Mouse (Mus musculus): ENCODE measurements around the gene Ak1. TPM values are rescaled to one million over a fixed set of nuclear protein-coding genes. Genes with fewer than 3 reads are reported as not detected.

Gene Ak1
- total RNA-seq, 1 experiment: 90.8 TPM

DNA sequence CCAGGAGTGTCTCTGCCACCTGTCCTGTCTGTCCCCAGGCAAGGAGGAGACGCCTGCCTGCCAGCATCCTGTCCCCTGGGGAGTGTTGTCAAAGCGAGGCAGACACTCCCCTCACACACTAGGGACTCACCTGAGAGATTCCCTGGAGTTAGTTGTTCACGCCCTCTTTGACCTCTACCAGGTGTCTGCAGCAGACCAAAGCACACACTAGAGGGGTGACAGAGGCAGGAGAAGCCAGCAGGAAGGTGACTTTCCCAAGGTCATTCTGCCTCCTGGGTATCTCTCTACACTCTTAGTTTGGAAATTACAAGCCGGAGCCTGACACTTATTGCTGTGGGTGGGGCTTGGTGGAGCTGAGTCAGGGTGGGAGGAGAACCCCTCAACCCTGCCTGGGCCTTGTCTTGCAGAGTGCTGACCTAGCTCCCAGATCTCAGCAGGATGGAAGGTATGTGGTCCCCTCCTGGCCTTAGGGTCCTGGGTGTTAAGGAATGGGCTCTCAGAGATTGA is 6.5 kb downstream of the Ak1 start:
- Histone ChIP-seq H3K4me1 (ENCODE audit: control insufficient read depth in 2 of 2, insufficient read depth in 2 of 2, low read length in 2 of 2, poor library complexity in 1 of 2) (peaks cover 1 to 42% of the 10 kb centered on the region in 2 experiments), H3K9me3 (ENCODE audit: control insufficient read depth, insufficient read depth, low read depth, low read length) (no peaks in the 10 kb centered on the region), H3K4me3 (ENCODE audit: insufficient read depth in 1 of 2, low read depth in 1 of 2, low read length in 2 of 2, poor library complexity in 1 of 2, severe bottlenecking in 1 of 2) (peak overlapping the region; percentile 4 to 71; a peak in 3 of 4 replicates), H3K36me3 (ENCODE audit: control insufficient read depth, insufficient read depth, low read length, poor library complexity, severe bottlenecking) (peaks cover 11% of the 10 kb centered on the region), H3K9ac (ENCODE audit: insufficient read depth, low read depth, low read length, poor library complexity, severe bottlenecking) (peak overlapping the region; percentile 62), H3K27ac (ENCODE audit: insufficient read depth, low read depth, low read length, poor library complexity, severe bottlenecking) (peak overlapping the region; percentile 77; the same call in 1 of the 2 replicates)
- TF ChIP-seq MAFK (IDR thresholded peaks at IDR 0.05; ENCODE audit: insufficient read depth, low read depth, low read length): peak; percentile 59
- TF ChIP-seq HCFC1 (IDR thresholded peaks at IDR 0.05; ENCODE audit: borderline replicate concordance, insufficient read depth, low read length): no peak
- in situ Hi-C loops (cut with MboI; ENCODE audit: low sequenced_read_pairs in 2 of 2, unreplicated experiment in 2 of 2): no loop called here
- DNase-seq (ENCODE audit: low read depth, low spot score): no peak

DNA sequence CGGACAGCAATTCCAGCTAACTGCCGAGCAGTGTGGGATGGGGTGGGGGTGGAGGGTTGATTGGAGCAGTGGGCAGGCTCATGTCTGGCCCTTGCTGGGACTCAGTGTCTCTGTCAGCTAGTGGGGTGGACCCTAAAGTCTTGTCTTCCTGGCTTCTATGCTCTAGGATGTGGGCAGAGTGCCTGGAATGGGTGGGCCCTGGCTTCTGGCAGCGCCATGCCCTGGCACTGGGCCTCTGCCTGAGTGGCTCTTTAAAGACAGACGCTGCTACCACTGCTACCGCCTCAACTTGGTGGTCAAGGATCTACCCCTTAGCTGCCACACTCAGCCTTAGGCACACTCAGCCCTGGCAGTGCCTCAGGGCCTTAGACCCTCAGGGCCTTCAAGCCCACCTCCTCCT is 7.2 kb downstream of the Ak1 start:
- Histone ChIP-seq H3K4me3 (ENCODE audit: insufficient read depth in 1 of 2, low read depth in 1 of 2, low read length in 2 of 2, poor library complexity in 1 of 2, severe bottlenecking in 1 of 2) (peak overlapping the region; percentile 4 to 71; a peak in 3 of 4 replicates), H3K4me1 (ENCODE audit: control insufficient read depth in 2 of 2, insufficient read depth in 2 of 2, low read length in 2 of 2, poor library complexity in 1 of 2) (peaks cover 1 to 42% of the 10 kb centered on the region in 2 experiments), H3K9me3 (ENCODE audit: control insufficient read depth, insufficient read depth, low read depth, low read length) (no peaks in the 10 kb centered on the region), H3K27ac (ENCODE audit: insufficient read depth, low read depth, low read length, poor library complexity, severe bottlenecking) (peak overlapping the region; percentile 77), H3K36me3 (ENCODE audit: control insufficient read depth, insufficient read depth, low read length, poor library complexity, severe bottlenecking) (peaks cover 17% of the 10 kb centered on the region), H3K9ac (ENCODE audit: insufficient read depth, low read depth, low read length, poor library complexity, severe bottlenecking) (peak overlapping the region; percentile 62)
- no peak for DNase-seq (ENCODE audit: low read depth, low spot score)
- TF ChIP-seq CHD2 (IDR thresholded peaks at IDR 0.05; ENCODE audit: low read depth, low read length) (no peak), HCFC1 (IDR thresholded peaks at IDR 0.05; ENCODE audit: borderline replicate concordance, insufficient read depth, low read length) (no peak), MAFK (IDR thresholded peaks at IDR 0.05; ENCODE audit: insufficient read depth, low read depth, low read length) (no peak), ZNF384 (IDR thresholded peaks at IDR 0.05; ENCODE audit: low read depth, low read length) (no peak), ZC3H11A (IDR thresholded peaks at IDR 0.05; ENCODE audit: borderline replicate concordance, low read depth, low read length) (no peak)
- in situ Hi-C loops (cut with MboI; ENCODE audit: low sequenced_read_pairs in 2 of 2, unreplicated experiment in 2 of 2): no loop called here

DNA sequence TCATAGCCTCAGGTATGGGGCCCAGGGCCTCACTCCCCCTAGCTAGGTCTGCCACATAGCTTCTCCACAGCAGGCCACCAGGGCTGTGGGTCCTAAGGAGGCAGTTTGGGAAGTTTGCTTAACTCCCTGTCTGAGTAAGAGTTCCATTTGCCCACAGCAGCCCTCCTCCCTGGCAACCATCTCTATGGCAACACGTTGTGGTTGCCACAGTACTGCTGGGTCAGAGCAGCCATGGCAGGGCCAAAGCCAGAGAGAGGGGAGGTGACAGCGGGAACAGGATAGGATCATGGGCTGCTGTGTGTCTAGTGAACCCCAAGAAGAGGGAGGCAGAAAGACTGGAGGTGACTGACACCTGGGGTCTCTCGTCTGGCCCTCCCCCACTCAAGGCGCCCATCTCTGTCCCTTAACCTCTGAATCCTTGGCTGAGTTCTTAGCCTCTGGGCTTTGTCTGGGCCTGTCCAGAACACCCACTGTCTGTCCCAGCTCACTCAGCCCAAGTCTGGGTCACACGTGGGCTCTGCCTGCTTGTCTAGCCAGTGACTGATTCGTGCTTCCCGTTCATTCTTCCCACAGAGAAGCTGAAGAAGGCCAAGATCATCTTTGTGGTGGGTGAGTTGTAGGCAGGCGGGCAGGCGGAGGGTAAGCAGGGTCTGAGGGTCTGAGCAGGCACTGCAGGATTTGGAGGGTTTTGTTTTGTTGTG is 7.9 kb downstream of the Ak1 start:
- Histone ChIP-seq H3K9me3 (ENCODE audit: control insufficient read depth, insufficient read depth, low read depth, low read length) (no peaks in the 10 kb centered on the region), H3K36me3 (ENCODE audit: control insufficient read depth, insufficient read depth, low read length, poor library complexity, severe bottlenecking) (peaks cover 23% of the 10 kb centered on the region), H3K4me1 (ENCODE audit: control insufficient read depth in 2 of 2, insufficient read depth in 2 of 2, low read length in 2 of 2, poor library complexity in 1 of 2) (peaks cover 1 to 39% of the 10 kb centered on the region in 2 experiments), H3K9ac (ENCODE audit: insufficient read depth, low read depth, low read length, poor library complexity, severe bottlenecking) (peak overlapping the region; percentile 77), H3K4me3 (ENCODE audit: insufficient read depth in 1 of 2, low read depth in 1 of 2, low read length in 2 of 2, poor library complexity in 1 of 2, severe bottlenecking in 1 of 2) (peak overlapping the region; percentile 45 to 71), H3K27ac (ENCODE audit: insufficient read depth, low read depth, low read length, poor library complexity, severe bottlenecking) (peak overlapping the region; percentile 77)
- TF ChIP-seq ZC3H11A (IDR thresholded peaks at IDR 0.05; ENCODE audit: borderline replicate concordance, low read depth, low read length) (no peak), ZNF384 (IDR thresholded peaks at IDR 0.05; ENCODE audit: low read depth, low read length) (no peak)
- DNase-seq (ENCODE audit: low read depth, low spot score): peak; percentile 92
- in situ Hi-C loops (cut with MboI; ENCODE audit: low sequenced_read_pairs in 2 of 2, unreplicated experiment in 2 of 2): no loop called here

DNA sequence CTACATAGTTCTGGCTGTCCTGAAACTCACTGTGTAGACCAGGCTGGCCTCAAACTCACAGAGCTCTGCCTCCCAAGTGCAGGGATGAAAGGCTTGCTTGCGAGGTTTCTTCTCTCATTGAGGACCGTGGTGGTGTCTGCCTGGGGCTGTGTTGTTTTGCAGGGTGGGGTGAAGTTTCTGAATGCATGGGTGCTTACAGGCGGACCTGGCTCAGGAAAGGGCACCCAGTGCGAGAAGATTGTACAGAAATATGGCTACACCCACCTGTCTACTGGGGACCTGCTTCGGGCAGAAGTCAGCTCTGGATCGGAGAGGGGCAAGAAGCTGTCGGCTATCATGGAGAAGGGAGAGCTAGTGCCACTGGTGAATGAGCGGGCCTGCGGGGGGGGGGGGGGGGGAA is 8.5 kb downstream of the Ak1 start:
- peak overlapping the region; percentile 74 for H3K27ac ChIP-seq (ENCODE audit: insufficient read depth, low read depth, low read length, poor library complexity, severe bottlenecking)
- DNase-seq (ENCODE audit: low read depth, low spot score): no peak
- peaks cover 1 to 34% of the 10 kb centered on the region in 2 experiments for H3K4me1 ChIP-seq (ENCODE audit: control insufficient read depth in 2 of 2, insufficient read depth in 2 of 2, low read length in 2 of 2, poor library complexity in 1 of 2)
- H3K36me3 ChIP-seq (ENCODE audit: control insufficient read depth, insufficient read depth, low read length, poor library complexity, severe bottlenecking): peaks cover 27% of the 10 kb centered on the region
- H3K9ac ChIP-seq (ENCODE audit: insufficient read depth, low read depth, low read length, poor library complexity, severe bottlenecking): peak overlapping the region; percentile 77
- peak overlapping the region; percentile 45 to 71 for H3K4me3 ChIP-seq (ENCODE audit: insufficient read depth in 1 of 2, low read depth in 1 of 2, low read length in 2 of 2, poor library complexity in 1 of 2, severe bottlenecking in 1 of 2)
- H3K9me3 ChIP-seq (ENCODE audit: control insufficient read depth, insufficient read depth, low read depth, low read length): no peaks in the 10 kb centered on the region
- TF ChIP-seq MAFK (IDR thresholded peaks at IDR 0.05; ENCODE audit: insufficient read depth, low read depth, low read length) (no peak), HCFC1 (IDR thresholded peaks at IDR 0.05; ENCODE audit: borderline replicate concordance, insufficient read depth, low read length) (no peak), ZNF384 (IDR thresholded peaks at IDR 0.05; ENCODE audit: low read depth, low read length) (no peak), ZC3H11A (IDR thresholded peaks at IDR 0.05; ENCODE audit: borderline replicate concordance, low read depth, low read length) (no peak), CHD2 (IDR thresholded peaks at IDR 0.05; ENCODE audit: low read depth, low read length) (no peak)
- in situ Hi-C loops (cut with MboI; ENCODE audit: low sequenced_read_pairs in 2 of 2, unreplicated experiment in 2 of 2): no loop called here

All from ES-E14 (cell line).